Mouse (Mus musculus) liver, embryonic 12.5 days (tissue): Measurements from ENCODE around the gene Tbca. TPM values are rescaled to one million over a fixed set of nuclear protein-coding genes. Genes with fewer than 3 reads are reported as not detected.
A peak's percentile ranks its signal among the peaks of the same experiment; 100 is the strongest.

Source experiments
- ATAC-seq: fragments of 200-750 bp; cut with Nextera tagmentation; 2 replicates; pipeline ENCODE4 v1.8.0; 2017; ENCODE audit warnings: moderate number of reproducible peaks, mild to moderate bottlenecking, moderate library complexity
- H3K27ac ChIP-seq: fragments of 300-500 bp; sonication (generic); 2 replicates; pipeline ENCODE4 v1.5.1; 2016; ENCODE audit warnings: mild to moderate bottlenecking
- H3K27me3 ChIP-seq: fragments of 300-500 bp; sonication (generic); replicated peaks from 2 replicates; pipeline ENCODE4 v1.6.1; 2016; ENCODE audit warnings: mild to moderate bottlenecking, moderate library complexity
- H3K36me3 ChIP-seq: fragments of 300-500 bp; sonication (generic); 2 replicates; pipeline ENCODE4 v1.6.1; 2016; ENCODE audit warnings: mild to moderate bottlenecking, moderate library complexity
- H3K4me1 ChIP-seq: fragments of 300-500 bp; sonication (generic); 2 replicates; pipeline ENCODE4 v1.6.1; 2016
- H3K4me2 ChIP-seq: fragments of 300-500 bp; sonication (generic); 2 replicates; pipeline ENCODE4 v1.6.1; 2016; ENCODE audit warnings: mild to moderate bottlenecking, moderate library complexity
- H3K4me3 ChIP-seq: fragments of 300-500 bp; sonication (generic); 2 replicates; pipeline ENCODE4 v1.5.1; 2016; ENCODE audit warnings: mild to moderate bottlenecking, moderate library complexity
- H3K9ac ChIP-seq: fragments of 300-500 bp; sonication (generic); 2 replicates; pipeline ENCODE4 v1.6.1; 2016; ENCODE audit warnings: mild to moderate bottlenecking, moderate library complexity
- H3K9me3 ChIP-seq: fragments of 300-500 bp; sonication (generic); replicated peaks from 2 replicates; pipeline ENCODE4 v1.6.1; 2016; ENCODE audit warnings: mild to moderate bottlenecking, moderate library complexity
- WGBS: fragments of 180-500 bp; shearing (Covaris S2); methylation state at CpG from one replicate; pipeline ENCODE4 v1.1.7; 2016; ENCODE audit not compliant: insufficient replicate concordance; 5-methylcytosine and 5-hydroxymethylcytosine counted together
- polyA plus RNA-seq: library from polyadenylated mRNA; unstranded; fragments of >200 nt; fragmentation: Nextera tagmentation; extraction: Ambion mirVana; gene quantifications from 2 replicates; pipeline ENCODE4 v1.2.1, GENCODE M21; 2016

Tbca gene
- polyA plus RNA-seq, result 127 and 129 TPM in 2 replicates

DNA sequence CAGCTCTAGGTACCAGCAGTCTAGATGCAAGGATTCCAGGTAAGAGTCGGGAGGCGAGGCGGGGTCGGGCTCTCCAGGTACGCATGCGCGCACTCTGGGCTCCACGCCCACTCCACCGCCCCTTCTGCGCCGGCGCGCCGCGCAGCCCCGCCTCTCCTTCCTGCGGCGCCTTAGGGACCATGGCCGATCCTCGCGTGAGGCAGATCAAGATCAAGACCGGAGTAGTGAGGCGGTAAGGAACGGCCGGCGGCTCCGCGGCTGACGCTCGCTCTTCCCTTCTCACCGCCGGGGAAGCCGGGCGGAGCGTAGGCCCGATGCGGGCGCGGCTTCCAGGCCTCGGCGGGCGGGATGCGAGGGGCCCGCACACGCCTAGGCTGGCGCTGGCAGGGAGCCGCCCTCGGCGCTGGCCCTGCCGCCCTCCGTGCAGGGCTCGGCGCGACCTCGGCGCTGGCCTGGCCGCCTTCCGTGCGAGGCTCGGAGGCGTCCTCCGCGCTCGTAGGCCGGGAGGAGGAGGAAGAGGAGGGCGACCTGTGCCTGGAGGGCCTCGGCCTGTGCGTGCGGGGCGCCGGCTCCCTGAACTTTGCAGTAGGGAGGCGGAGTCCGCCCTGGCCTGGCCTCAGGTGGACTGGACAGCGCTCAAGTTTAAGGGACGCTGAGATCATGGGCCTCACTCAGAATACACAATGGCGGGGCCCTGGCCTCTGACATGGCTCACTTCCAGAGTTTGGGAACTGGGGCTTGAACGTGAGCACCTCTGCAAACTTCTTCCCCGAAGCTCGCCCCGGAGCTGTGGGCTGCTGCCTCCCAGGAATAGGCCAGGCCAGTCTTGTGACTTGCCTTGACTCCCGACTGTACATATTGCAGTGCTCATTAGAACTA, at the start of gene Tbca:
Gene Tbca (plus strand): TSS at position 140 of the 879 bp plus-strand sequence.
- peaks cover 33% of the 10 kb centered on the region for H3K4me1 ChIP-seq
- ATAC-seq, result peak; percentile 97
- peak within 1 kb of the TSS; percentile 89 for H3K9ac ChIP-seq
- no peaks in the 10 kb centered on the region for H3K36me3 ChIP-seq
- H3K9me3 ChIP-seq, result no peaks in the 10 kb centered on the region
- H3K4me2 ChIP-seq, result peak within 1 kb of the TSS; percentile 88
- H3K27me3 ChIP-seq, result peaks cover 20% of the 10 kb centered on the region
- peak within 1 kb of the TSS; percentile 87 for H3K4me3 ChIP-seq
- H3K27ac ChIP-seq, result peak within 1 kb of the TSS; percentile 88
- WGBS, result under 1% methylated on average over 78 of the region's 81 CpGs

DNA sequence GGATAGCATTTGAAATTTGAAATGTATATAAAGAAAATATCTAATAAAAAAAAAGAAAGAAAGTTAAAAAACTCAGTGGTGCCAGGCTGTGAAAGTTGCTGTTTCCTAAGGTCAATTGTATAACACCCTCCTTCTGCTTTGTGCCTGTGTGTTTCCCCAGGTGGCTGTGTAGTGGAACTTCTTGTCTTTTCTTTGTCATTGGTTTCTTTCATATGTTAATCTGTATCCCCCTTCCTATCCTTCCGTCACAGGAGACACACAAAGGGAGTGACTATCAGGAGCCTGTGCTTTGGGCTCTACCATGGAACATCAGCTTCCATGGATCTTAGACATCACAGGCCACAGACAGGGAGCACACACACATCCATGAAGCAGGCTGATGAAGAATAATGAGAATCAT, 43.5 kb upstream of the Tbca start:
- H3K4me1 ChIP-seq, result no peaks in the 10 kb centered on the region
- H3K9ac ChIP-seq, result no peak overlapping the region
- H3K27me3 ChIP-seq, result no peaks in the 10 kb centered on the region
- H3K4me2 ChIP-seq, result no peak overlapping the region
- WGBS, result 64% methylated on average over 1 of the region's 1 CpGs
- no peaks in the 10 kb centered on the region for H3K9me3 ChIP-seq
- H3K27ac ChIP-seq, result no peak overlapping the region
- H3K4me3 ChIP-seq, result no peak overlapping the region
- ATAC-seq, result no peak
- H3K36me3 ChIP-seq, result no peaks in the 10 kb centered on the region

DNA sequence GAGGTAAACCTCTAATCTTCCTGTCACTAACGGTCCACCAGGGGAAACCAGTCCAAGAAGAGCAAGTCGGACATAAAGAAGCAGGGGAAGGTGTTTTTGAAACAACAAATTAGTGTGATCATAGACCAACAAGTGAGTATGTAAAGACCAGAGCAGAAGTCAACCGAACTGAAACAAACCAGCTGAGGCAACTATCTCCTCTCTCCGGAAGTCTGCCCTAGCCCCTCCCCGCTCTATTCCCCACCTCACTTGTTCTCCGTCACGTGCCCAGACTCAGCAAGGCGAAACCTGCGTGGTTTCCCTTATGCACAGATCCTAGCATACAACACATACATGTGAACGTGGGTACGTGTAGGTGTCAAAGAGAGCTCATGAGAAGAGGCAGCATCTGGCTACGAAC, 22.9 kb upstream of the Tbca start:
- Histone ChIP-seq H3K9me3 (no peaks in the 10 kb centered on the region), H3K4me1 (no peaks in the 10 kb centered on the region), H3K4me3 (no peak overlapping the region), H3K4me2 (no peak overlapping the region), H3K27me3 (no peaks in the 10 kb centered on the region), H3K36me3 (no peaks in the 10 kb centered on the region), H3K27ac (no peak overlapping the region), H3K9ac (no peak overlapping the region)
- no peak for ATAC-seq
- WGBS, result 79% methylated on average over 12 of the region's 12 CpGs

DNA sequence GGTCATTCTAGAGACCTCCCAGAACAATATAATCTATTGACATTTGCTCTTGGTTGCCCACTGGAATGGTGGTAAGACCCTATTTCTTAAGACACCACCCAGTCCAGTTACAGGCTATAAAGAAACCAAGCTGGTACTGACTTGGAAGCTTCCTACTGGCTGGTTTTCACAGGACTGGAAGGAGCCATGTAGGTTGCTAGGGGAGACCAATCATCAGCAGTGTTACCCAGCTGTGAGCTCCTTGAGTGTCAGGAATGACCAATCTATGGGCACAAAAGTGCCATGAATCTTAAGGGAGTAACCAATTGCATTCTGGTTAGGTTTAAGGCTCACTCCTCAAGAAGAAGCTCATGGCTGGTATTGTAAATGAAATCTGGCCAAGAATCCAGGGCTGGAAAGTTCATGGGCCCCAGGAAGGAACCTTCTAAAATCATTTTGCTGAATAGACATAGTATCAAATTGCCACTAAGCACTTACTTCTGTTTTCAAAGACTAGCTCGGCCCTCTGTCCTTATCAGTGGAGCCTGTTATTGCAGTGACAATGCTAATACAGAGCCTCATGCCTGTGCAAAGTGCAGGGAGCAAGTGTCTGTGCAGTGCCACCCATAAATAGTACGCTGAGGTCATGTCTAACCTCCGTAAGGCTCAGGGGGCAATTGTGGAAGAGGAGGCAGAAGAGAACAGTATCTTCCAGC, 20.1 kb upstream of the Tbca start:
- no peaks in the 10 kb centered on the region for H3K9me3 ChIP-seq
- H3K9ac ChIP-seq, result no peak overlapping the region
- no peak for ATAC-seq
- H3K27me3 ChIP-seq, result no peaks in the 10 kb centered on the region; the same call in 1 of the 2 replicates
- H3K4me1 ChIP-seq, result no peaks in the 10 kb centered on the region
- no peaks in the 10 kb centered on the region for H3K36me3 ChIP-seq
- no peak overlapping the region for H3K4me2 ChIP-seq
- no peak overlapping the region for H3K27ac ChIP-seq
- H3K4me3 ChIP-seq, result no peak overlapping the region
- WGBS, result 40% methylated on average over 3 of the region's 3 CpGs

DNA sequence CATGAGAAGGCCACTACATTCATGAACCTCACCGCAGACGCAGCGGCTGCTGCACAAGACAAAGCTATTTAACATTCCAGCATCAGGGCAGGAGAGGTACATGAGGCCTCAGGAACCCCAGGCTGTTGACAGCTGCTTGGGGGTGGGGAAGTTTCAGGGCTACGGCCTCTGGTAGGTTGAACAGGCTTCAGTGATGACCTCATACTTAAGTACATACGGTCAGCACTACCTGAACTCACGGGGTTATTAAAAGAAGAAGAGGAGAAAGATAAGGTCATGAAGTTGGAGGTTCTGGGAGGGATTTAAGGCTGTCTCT, 19.6 kb upstream of the Tbca start:
- H3K9me3 ChIP-seq, result no peaks in the 10 kb centered on the region
- no peak overlapping the region for H3K27ac ChIP-seq
- no peaks in the 10 kb centered on the region for H3K4me1 ChIP-seq
- no peak for ATAC-seq
- no peaks in the 10 kb centered on the region for H3K36me3 ChIP-seq
- H3K4me2 ChIP-seq, result no peak overlapping the region
- 56% methylated on average over 6 of the region's 6 CpGs for WGBS
- H3K4me3 ChIP-seq, result no peak overlapping the region
- no peaks in the 10 kb centered on the region; the same call in 1 of the 2 replicates for H3K27me3 ChIP-seq
- no peak overlapping the region for H3K9ac ChIP-seq

DNA sequence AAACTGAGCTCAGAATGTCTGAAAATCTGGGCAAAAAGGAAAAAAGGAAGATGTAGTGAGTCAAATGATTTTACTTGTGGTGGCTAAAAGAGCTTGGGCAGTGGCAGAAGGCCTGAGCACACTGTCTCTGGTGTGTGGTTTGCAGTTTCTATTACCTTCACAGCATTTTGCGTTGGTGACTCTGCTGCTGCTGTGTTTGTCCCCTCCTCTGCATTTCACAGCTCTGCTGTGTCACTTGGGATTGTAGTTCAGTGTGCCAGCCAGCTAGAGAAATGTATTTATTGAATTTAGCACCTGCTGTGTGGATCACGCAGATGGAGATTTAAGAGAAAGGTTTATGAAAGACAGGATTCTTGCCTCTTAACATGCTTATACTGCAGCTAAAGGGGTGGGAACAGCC, 1.8 kb upstream of the Tbca start:
- H3K4me2 ChIP-seq, result no peak overlapping the region
- H3K4me3 ChIP-seq, result no peak overlapping the region
- no peaks in the 10 kb centered on the region for H3K9me3 ChIP-seq
- no peak for ATAC-seq
- peaks cover 24% of the 10 kb centered on the region for H3K4me1 ChIP-seq
- no peaks in the 10 kb centered on the region for H3K36me3 ChIP-seq
- WGBS, result 68% methylated on average over 2 of the region's 2 CpGs
- no peak overlapping the region for H3K27ac ChIP-seq
- peaks cover 20% of the 10 kb centered on the region for H3K27me3 ChIP-seq
- H3K9ac ChIP-seq, result no peak overlapping the region

DNA sequence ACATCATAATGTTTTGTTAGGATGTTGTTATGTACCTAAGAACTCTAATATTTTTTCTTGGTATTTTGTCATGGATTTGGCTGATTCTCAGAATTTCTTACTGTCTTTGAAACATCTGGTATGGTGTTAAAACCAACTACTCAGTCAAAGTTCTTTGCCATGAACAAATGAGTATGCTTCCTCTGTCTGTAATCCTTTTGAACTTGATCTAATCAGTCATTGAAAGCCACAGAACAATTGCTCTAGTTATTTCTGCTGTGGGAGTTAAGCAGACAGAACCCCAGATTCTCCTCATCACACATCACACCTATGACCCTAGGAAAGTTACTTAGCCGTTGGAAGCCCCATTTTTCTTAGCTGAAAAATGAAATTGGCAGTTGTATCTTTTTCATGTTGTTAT, 6.0 kb downstream of the Tbca start:
- Histone ChIP-seq H3K9ac (no peak overlapping the region), H3K4me2 (no peak overlapping the region), H3K4me1 (peaks cover 29% of the 10 kb centered on the region), H3K27me3 (no peaks in the 10 kb centered on the region), H3K27ac (no peak overlapping the region), H3K4me3 (no peak overlapping the region), H3K36me3 (no peaks in the 10 kb centered on the region), H3K9me3 (no peaks in the 10 kb centered on the region)
- ATAC-seq, result no peak
- 51% methylated on average over 1 of the region's 1 CpGs for WGBS

DNA sequence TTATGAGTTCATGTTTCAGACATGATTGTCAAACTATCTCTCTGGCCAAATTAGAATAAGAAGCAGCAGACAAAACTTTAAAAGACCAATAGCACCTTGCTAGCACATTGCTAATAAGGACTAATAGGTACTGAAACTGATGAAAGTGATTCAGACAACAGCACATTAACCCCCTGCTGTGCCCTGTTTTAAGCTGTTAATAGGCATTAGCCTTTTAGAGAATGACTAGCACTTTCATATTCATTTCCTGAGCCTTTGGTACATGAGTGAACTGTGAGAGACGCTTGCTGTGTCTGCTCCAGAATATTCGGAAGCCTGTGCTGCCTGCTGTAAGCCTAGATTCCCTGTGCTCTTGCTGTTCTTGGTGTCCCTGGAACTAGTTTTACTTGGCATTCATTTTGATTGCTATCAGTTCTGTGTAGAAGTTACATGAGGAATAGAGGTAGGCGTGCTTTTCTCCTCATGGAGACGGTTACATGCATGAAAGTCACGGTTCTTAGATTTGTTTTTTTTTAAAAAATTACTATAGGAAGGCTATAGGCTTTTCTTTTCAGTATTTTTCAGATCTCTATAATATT, 14.9 kb downstream of the Tbca start:
- no peaks in the 10 kb centered on the region for H3K36me3 ChIP-seq
- ATAC-seq, result no peak
- H3K9me3 ChIP-seq, result no peaks in the 10 kb centered on the region
- H3K4me1 ChIP-seq, result peaks cover 15% of the 10 kb centered on the region
- no peak overlapping the region for H3K27ac ChIP-seq
- H3K4me3 ChIP-seq, result no peak overlapping the region
- no peak overlapping the region for H3K9ac ChIP-seq
- H3K4me2 ChIP-seq, result no peak overlapping the region
- H3K27me3 ChIP-seq, result no peaks in the 10 kb centered on the region
- WGBS, result 76% methylated on average over 5 of the region's 5 CpGs

DNA sequence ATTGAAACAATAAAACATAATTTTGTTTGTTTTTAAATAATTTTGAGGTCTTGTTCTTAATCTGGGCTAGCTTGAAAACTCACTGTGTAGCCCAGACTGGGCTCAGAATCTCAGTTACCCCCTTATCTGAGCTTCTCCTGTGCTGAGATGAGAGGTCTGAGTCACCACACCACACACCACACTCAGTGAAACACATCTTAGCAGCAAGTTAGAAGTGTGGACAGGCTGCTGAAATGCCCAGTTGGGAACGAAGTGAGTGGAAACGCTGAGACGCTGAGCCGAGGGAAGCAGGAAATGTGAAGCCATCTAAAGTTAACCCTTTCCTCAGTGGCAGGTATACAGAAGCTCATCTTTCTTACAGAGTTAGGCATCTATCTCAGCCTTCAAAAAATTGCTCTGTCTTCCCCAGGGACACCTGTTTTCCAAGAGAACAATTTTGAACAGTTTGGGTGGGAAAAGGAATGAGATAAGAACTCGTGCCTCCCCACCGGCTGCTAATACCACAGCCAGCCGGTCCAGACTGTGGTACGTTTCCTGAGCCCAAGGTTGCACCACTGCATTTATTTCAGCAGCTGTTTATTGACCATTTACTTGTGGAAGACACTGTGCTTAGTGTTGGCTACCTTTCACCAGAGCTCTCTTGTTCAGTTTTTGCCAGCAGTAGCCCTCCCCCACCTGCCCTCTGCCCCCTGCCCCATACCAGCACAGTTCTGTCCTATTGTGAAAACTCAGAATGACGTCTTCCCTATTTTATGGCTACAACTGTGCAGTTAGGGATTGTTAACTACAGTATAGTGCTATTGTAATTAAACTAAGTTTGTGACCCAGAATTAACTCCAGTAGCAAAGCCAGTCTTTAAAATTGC, 17.8 kb downstream of the Tbca start:
- Histone ChIP-seq H3K36me3 (peaks cover 3% of the 10 kb centered on the region; the same call in 1 of the 2 replicates), H3K9me3 (no peaks in the 10 kb centered on the region), H3K4me2 (peak overlapping the region; percentile 20; the same call in 1 of the 2 replicates), H3K9ac (no peak overlapping the region), H3K4me3 (no peak overlapping the region), H3K27me3 (no peaks in the 10 kb centered on the region), H3K27ac (0 out of 2 replicates have a peak overlapping the region, but pooled peaks have one; percentile 25), H3K4me1 (peaks cover 15% of the 10 kb centered on the region)
- WGBS, result 18% methylated on average over 9 of the region's 9 CpGs
- peak; percentile 54 for ATAC-seq

DNA sequence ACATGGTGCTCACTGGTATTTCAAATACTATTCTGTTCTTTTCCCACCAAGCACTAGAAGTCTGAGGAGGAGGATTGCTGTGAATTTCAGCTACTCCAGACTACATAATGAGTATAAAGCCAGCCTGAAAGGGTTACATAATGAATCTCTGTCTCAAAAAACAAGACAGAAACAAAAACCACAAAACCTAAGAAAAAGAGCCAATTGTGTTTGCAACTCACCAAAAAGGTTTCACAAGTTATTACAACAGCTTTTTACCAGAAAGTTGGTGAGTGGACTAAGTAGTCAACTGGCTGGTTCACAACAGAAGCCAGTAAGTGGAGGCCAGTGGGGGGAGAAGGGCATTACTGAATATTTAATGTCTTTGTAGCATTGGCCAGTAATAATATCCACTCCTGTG, 19.9 kb downstream of the Tbca start:
- Histone ChIP-seq H3K36me3 (peaks cover 3% of the 10 kb centered on the region; the same call in 1 of the 2 replicates), H3K27me3 (no peaks in the 10 kb centered on the region), H3K27ac (no peak overlapping the region), H3K4me3 (no peak overlapping the region), H3K9me3 (no peaks in the 10 kb centered on the region), H3K9ac (no peak overlapping the region), H3K4me2 (no peak overlapping the region), H3K4me1 (peaks cover 25% of the 10 kb centered on the region)
- no peak for ATAC-seq

DNA sequence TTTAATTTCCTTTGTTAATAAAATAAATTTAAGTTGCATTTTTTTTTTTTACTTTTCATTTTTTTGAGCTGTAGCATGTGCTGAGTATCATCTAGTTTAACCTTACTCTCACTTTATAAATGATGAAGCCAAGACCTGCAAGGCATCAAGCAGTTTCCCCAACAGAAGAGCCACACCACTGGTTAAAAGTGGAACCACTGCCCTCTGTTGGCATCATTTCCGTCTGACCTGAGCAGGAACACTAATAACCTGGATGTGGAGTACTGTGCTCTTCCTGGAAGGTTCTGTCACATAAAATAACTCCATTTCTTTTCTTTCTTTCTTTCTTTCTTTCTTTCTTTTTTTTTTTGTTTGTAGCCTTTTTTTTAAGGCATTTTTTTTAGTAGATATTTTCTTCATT, 21.0 kb downstream of the Tbca start:
- Histone ChIP-seq H3K4me3 (no peak overlapping the region), H3K27me3 (no peaks in the 10 kb centered on the region), H3K27ac (no peak overlapping the region), H3K4me1 (peaks cover 25% of the 10 kb centered on the region), H3K9ac (no peak overlapping the region), H3K9me3 (no peaks in the 10 kb centered on the region), H3K36me3 (peaks cover 3% of the 10 kb centered on the region; the same call in 1 of the 2 replicates), H3K4me2 (no peak overlapping the region)
- 62% methylated on average over 1 of the region's 1 CpGs for WGBS
- no peak for ATAC-seq
